Mouse (Mus musculus) stomach, postnatal 0 days (tissue): ENCODE measurements at regions not wholly inside any gene's neighbourhood (a gene's known extent, or its start where the extent isn't known, plus 50 kb on each side); places are given as distances from the start of the nearest gene placed in this dataset.

Source experiments
- ATAC-seq: fragments of 200-750 bp; cut with Nextera tagmentation; 2 replicates; pipeline ENCODE4 v1.8.0; 2017; ENCODE audit not compliant: low FRiP score, low TSS enrichment
- DNase-seq: peaks from one replicate; pipeline ENCODE4 v3.0.0-alpha.2; 2016; ENCODE audit warnings: low spot score
- H3K27ac ChIP-seq: fragments of 300-500 bp; sonication (generic); replicated peaks from 2 replicates; pipeline ENCODE4 v1.5.1; 2014; ENCODE audit warnings: mild to moderate bottlenecking, control low read depth
- H3K27me3 ChIP-seq: fragments of 300-500 bp; sonication (generic); 2 replicates; pipeline ENCODE4 v1.6.1; 2014; ENCODE audit warnings: low read length; ENCODE audit not compliant: control insufficient read depth, insufficient read depth
- H3K36me3 ChIP-seq: fragments of 300-500 bp; sonication (generic); 2 replicates; pipeline ENCODE4 v1.6.1; 2014; ENCODE audit warnings: low read length, mixed read lengths; ENCODE audit not compliant: control insufficient read depth, insufficient read depth
- H3K4me1 ChIP-seq: fragments of 300-500 bp; sonication (generic); replicated peaks from 2 replicates; pipeline ENCODE4 v1.6.1; 2014; ENCODE audit warnings: antibody characterized with exemption; ENCODE audit not compliant: control insufficient read depth, insufficient read depth
- H3K4me2 ChIP-seq: fragments of 300-500 bp; sonication (generic); replicated peaks from 2 replicates; pipeline ENCODE4 v1.6.1; 2014; ENCODE audit warnings: low read depth, mild to moderate bottlenecking, control low read depth, moderate library complexity
- H3K4me3 ChIP-seq: fragments of 300-500 bp; sonication (generic); 2 replicates; pipeline ENCODE4 v1.5.1; 2014; ENCODE audit warnings: low read depth, low read length, control low read depth
- H3K9ac ChIP-seq: fragments of 300-500 bp; sonication (generic); 2 replicates; pipeline ENCODE4 v1.6.1; 2014; ENCODE audit warnings: mild to moderate bottlenecking, low read length, control low read depth, mixed read lengths
- H3K9me3 ChIP-seq: fragments of 300-500 bp; sonication (generic); 2 replicates; pipeline ENCODE4 v1.6.1; 2016; ENCODE audit warnings: low read length; ENCODE audit not compliant: control insufficient read depth
- CTCF ChIP-seq: IDR thresholded peaks from 2 replicates; pipeline ENCODE4 v1.5.1; 2016; ENCODE audit warnings: antibody characterized with exemption, low read depth, mild to moderate bottlenecking, moderate library complexity
- EP300 ChIP-seq: optimal IDR thresholded peaks from 2 replicates; pipeline ENCODE3; 2016; ENCODE audit warnings: antibody characterized with exemption
- WGBS: fragments of 180-500 bp; shearing (Covaris S2); extraction: QIAGEN DNeasy Blood & Tissue Kit; methylation state at CpG from one replicate; pipeline ENCODE4 v1.1.7; 2014; 5-methylcytosine and 5-hydroxymethylcytosine counted together

DNA sequence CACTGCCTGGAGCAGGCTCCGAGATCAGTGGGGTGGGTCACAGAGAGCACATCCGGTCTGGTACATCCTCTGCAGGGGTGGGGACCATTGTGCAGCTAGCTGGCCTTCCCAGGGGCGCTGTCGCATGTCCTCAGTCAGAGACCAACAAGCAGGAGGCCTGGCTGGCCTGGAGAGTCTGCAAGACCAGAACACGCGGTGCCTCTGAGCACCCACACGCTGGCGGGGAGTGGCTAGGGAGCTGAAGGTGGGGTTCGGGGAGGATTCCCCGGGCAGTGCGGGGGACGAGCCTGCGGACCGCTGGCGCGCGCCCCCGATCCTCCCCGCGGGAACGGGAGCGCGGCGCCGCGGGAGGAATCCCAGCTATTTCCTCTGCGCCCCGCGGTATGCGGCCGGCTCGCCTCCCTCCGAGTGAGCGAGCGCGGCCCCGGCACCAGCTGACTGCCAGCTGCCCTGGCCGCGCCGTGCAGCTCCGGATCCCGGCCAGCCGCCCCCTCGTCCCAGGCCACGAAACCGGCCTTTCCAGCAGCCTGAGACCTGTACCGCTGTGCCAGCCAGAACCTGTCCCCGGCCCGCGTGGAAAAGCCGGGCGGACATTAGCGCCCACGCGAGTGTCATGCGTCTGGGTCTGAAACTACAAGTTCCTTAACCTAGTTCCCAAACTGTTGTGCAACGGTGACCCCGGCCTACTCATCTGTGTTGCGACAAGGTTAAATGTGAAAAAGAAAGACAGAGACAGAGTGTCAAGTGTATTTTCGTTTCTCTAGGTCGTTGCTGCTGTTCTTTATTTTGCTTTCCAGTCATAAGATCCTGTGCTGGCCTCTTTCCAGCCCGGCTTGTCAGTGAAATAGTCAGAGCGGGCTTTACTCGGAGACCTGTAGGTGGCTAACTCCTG is 61.2 kb downstream of the Pkdcc start:
- peak overlapping the region; percentile 81 for H3K4me2 ChIP-seq
- DNase-seq (peak; percentile 75), ATAC-seq (peak; percentile 77)
- H3K4me3 ChIP-seq: peak overlapping the region; percentile 52
- 0 out of 2 replicates have a peak, but pooled peaks cover 3% of the 10 kb centered on the region for H3K4me1 ChIP-seq
- H3K9me3 ChIP-seq: no peaks in the 10 kb centered on the region
- peak overlapping the region; percentile 92 for H3K27ac ChIP-seq
- peak; percentile 31; the same call in 1 of the 2 replicates for TF ChIP-seq CTCF
- no peak for TF ChIP-seq EP300
- H3K27me3 ChIP-seq: no peaks in the 10 kb centered on the region
- WGBS: 2% methylated on average over 54 of the region's 64 CpGs
- H3K36me3 ChIP-seq: no peaks in the 10 kb centered on the region
- peak overlapping the region; percentile 72 for H3K9ac ChIP-seq

DNA sequence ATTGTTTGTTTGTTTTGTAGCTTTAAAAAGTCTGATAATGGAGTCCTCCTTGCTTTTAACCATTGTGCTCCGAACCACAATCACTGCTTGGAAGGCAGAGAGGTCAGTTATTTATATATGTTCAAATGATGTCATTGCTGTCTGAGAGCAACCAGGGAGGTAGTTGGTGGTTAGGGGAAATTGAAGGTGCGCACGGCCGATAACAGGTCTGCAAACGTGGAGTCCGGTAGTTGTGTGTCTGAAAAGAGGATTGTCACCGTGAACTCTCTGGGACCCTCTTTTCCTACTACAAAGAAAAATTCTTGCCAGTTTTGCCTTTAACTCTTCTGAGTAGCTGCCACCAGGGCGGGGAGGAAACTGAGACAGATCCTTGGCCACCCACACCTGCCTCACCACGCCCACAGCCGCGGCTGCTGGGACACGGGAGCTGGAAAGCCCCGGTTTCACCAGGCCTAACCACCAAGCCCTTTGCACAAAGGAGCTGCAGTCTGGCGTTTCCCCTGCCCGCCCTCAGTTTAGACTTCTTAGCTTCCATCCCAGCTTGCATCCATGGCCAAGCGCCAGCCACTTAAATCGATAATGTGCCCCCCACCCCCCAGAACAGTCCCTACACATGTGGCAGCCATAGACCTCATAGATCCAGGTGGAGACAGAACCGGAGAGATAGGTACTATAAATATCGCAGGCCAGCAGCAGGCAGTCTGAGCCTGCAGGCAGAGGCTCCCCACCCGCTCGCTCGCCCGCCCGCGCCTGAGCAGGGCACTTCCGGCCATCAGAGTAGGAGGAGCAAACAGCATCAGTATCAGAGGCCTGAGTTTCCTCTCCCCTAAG is 62.2 kb downstream of the Pkdcc start:
- Histone ChIP-seq H3K36me3 (no peaks in the 10 kb centered on the region), H3K4me1 (0 out of 2 replicates have a peak, but pooled peaks cover 3% of the 10 kb centered on the region), H3K27me3 (no peaks in the 10 kb centered on the region), H3K9ac (peak overlapping the region; percentile 48; the same call in 1 of the 2 replicates), H3K9me3 (no peaks in the 10 kb centered on the region), H3K4me3 (peak overlapping the region; percentile 13; the same call in 1 of the 2 replicates), H3K4me2 (peak overlapping the region; percentile 51), H3K27ac (peak overlapping the region; percentile 92)
- peak; percentile 79 for DNase-seq
- ATAC-seq: peak; percentile 75
- WGBS: 21% methylated on average over 26 of the region's 26 CpGs
- TF ChIP-seq EP300 (no peak), CTCF (no peak; the same call in 1 of the 2 replicates)

DNA sequence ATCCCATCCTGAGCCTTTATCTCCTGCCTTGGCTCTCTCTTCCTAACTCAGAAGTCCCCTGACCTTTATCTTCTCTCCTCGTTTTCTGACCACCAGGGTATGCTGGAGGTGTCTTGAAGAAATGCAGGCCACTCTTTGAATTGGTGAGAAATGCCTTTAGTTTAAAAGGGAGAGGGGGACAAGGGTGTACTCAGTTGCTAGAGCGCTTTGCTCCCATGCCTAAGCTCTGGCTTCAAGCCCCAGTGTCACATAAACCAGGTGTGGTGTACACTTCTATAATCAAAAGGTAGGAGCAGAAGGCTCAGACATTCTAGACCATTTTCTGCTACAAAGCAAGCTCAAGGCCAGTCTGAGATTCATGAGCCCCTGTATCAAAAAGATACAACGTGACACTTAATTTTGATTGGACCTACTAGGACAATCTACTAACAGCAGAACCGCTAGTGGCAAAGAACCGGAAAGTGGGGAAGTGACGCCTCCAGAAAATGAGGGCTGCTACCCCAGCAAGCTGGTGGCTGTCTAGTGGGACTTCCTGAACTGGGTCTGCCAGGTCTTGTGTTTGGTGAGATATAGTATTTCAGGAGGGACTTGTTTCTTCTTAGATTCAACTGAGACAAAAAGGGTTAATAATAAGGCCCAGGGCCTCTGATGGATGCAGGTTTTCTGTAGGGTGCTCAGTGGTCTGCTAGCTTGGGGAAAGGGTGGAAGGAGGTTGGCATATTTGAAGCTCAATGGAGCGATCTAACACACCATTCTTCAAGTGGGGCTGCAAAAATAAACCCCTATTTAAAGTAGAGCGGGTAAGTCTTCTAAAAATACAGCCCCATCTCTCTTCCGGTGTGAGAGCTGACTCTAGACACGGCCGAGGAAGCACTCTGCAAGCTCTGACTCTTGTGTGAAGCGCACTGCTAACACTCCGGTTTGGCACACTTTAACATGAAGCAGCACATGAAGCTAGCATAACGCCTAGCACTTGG is 63.1 kb downstream of the Pkdcc start:
- Histone ChIP-seq H3K4me2 (no peak overlapping the region; the same call in 1 of the 2 replicates), H3K27me3 (no peaks in the 10 kb centered on the region), H3K4me3 (no peak overlapping the region), H3K4me1 (0 out of 2 replicates have a peak, but pooled peaks cover 3% of the 10 kb centered on the region), H3K27ac (no peak overlapping the region), H3K36me3 (no peaks in the 10 kb centered on the region), H3K9ac (no peak overlapping the region), H3K9me3 (no peaks in the 10 kb centered on the region)
- TF ChIP-seq EP300 (no peak), CTCF (peak; percentile 37)
- 78% methylated on average over 14 of the region's 14 CpGs for WGBS
- DNase-seq: no peak
- no peak for ATAC-seq

DNA sequence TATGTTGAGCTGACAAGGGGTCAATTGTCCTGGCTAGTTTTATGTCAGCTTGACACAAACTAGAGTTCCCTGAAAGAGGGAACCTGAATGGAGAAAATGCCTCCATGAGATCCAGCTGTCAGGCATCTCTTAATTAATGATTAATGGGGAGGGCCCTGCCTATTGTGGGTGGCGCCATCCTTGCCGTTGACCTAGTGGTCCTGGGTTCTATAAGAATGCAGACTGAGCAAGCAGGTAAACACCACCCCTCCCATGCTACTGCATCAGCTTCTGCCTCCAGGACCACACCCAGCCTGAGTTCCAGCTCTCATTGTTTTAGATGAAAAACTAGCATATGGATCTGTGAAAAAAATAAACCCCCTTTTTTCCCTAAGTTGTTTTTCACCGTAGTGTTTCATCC is 67.4 kb upstream of the Eml4 start:
- H3K36me3 ChIP-seq: no peaks in the 10 kb centered on the region
- no peaks in the 10 kb centered on the region for H3K27me3 ChIP-seq
- peak; percentile 83 for ATAC-seq
- peak; percentile 46 for DNase-seq
- 43% methylated on average over 3 of the region's 3 CpGs for WGBS
- H3K4me2 ChIP-seq: no peak overlapping the region
- no peaks in the 10 kb centered on the region for H3K4me1 ChIP-seq
- no peak overlapping the region for H3K4me3 ChIP-seq
- TF ChIP-seq EP300 (no peak), CTCF (no peak)
- H3K27ac ChIP-seq: no peak overlapping the region
- H3K9ac ChIP-seq: no peak overlapping the region
- no peaks in the 10 kb centered on the region for H3K9me3 ChIP-seq
